Mouse (Mus musculus) cerebellum, postnatal 4 days (tissue): Measurements from ENCODE around the gene Large2.

ENCODE experiments used
- DNase-seq, 2 experiments: peaks; one replicate each; pipeline ENCODE4 v3.0.0; 2022; ENCODE audit warnings: low spot score in 2 of 2, mixed read lengths in 1 of 2

Gene Large2

GRCm38 (mm10) chr2:92390206-92390930 lies 15.7 kb upstream of the Large2 start:
- DNase-seq, result no peak

DNA sequence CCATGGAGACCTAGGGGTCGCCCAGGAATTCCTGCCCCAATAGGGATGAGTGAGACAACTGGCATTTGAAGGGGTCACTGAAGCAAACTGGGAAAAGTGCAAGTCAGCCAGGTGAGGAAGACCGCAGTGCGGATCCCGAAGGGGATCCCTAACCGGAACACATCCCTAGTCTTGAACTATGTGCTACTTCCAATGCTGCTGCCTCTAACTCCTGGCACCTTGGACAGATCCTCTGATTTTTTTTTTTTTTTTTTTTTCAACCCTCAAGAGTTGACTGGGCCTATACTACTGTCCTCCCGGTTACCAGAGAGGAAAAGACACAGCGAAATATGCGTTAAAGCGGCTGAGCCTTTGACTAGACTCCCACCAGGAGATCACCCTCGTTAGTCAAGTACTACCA lies 15.0 kb upstream of the Large2 start:
- no peak for DNase-seq

DNA sequence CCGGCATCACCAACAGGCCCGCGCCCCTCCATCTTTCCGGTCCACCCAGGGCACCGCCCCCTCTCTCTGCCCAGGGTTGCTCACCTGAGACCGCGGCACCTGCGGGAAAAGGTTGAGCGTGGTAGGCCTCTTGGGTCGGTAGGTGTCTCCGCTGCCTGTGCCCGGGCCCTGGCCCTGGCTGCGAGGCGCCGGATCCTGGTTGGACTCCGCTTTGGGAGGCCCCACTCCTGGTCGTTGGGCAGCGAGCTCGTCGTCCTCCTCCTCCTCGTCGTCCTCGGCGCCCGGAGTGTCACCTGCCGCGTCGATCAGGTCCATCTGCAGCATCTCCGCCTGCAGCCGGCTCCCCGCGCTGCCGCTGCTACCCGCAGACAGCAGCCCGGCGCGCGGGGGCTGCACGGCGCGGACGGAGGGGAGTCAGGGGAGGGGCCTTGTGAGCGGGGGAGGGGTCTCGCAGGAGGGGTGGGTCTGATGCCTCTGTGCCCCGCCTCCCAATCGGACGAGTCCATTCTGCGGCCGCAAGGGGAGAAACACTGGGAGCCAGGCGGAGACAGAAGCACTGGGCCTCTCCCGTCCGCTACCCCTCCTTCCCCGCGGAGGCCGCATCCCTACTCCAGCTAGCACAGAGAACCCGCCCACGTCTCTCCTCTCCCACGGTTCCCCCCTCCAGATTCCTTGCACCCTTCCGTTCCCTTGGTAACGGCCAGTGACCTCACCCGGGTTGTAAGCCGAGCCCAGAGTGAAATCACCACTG lies 14.4 kb upstream of the Large2 start:
- DNase-seq, result peak; percentile 75 to 87

DNA sequence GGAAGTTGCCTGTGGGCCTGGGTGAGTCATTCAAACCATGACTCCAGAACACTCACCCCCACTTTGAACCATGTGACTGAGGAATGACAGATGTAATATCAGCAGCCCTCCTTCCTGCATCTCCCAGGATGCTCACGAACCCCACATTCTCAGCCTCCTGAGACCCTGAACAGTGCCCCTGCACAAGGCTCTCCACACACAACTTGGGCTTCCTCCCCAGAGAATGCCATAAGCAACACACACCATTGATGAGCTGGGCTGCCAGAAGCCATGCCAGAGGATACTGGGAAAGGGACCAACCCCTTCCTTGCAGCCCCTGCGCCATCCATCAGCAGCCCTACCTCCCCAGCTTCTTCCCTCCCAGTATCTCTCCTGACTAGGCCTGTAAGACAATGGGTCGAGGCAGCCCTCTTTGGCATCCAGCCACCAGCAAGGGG lies 13.4 kb upstream of the Large2 start:
- no peak for DNase-seq

- no peak for DNase-seq
Measured at GRCm38 (mm10) chr2:92387646-92388045, 13.0 kb upstream of the Large2 start.

DNA sequence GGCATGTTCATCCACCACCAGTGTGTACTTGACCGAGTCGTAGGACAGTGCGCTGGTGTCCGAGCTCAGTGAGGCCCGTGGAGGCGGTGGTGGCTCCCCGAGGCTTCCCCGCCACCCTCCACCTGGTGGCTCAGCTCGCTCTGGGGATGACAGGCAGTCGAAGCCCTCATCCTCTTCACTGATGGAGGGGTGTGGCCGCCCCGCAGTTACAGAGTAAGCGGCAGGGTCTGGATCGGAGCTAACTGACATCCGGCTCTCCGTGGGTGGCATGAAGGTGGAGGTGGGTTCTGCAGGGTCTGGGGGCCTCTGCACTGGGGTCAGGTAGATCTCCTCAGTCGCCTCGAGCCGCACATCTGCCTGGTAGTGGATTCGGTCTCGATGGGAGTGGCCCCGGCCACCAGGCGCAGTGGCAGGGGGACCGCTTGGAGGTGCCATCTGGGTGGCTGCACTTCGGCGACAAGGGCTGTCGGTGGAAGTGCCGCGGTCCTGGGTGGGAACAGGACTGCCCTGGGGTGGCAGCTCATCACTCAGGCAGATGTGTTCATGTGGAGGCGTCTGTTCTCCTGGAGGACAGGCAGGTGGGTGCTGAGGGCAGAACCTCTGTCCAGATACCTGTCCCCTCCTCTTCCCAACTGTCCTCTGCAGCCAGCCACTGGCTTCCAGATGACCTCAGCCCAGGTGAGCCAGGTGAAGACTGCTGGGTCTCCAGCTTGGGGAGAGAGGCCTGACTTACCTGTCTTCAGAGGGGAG lies 12.3 kb upstream of the Large2 start:
- no peak for DNase-seq

GRCm38 (mm10) chr2:92385113-92386051 lies 10.7 kb upstream of the Large2 start:
- no peak for DNase-seq

- DNase-seq, result no peak
Measured at GRCm38 (mm10) chr2:92384101-92384500, 9.4 kb upstream of the Large2 start.

GRCm38 (mm10) chr2:92382759-92383158 lies 8.1 kb upstream of the Large2 start:
- DNase-seq, result no peak

DNA sequence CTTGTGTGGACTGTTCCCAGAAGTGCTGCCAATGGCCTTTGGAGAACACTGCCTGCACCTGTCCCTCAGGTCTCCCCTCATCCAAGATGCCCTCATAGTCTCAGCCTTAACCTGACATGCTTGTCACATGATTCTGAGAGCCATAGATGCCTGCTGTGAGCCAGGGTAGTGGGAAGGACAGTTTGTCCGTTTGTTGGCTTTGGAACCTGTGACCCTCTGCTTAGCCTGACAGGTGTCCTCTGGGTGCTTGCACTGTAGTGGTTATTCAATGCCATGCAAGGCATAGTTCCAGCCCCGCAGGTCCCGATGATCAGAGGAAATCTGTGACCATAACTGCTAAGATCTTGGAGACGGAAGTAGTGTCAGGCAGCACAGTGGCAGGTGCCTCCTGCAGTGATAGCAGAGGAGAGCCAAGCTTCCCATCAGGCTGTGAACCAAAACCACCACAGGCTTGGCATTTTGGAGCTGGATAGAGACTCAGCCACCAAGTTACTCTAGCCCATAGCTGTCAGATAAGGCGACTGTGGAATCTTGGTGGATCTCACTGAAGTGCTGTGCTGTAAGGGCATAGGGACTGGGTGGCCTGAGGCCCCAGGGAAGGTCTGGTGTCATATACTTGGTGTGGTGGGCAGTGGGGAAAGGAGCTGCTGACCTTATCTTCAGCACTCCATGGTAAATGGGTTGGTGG lies 7.4 kb upstream of the Large2 start, which contains the start of gene 1700029I15Rik:
1700029I15Rik (plus strand) TSS at position 638 of the 688 bp plus-strand sequence.
- DNase-seq, result no peak

DNA sequence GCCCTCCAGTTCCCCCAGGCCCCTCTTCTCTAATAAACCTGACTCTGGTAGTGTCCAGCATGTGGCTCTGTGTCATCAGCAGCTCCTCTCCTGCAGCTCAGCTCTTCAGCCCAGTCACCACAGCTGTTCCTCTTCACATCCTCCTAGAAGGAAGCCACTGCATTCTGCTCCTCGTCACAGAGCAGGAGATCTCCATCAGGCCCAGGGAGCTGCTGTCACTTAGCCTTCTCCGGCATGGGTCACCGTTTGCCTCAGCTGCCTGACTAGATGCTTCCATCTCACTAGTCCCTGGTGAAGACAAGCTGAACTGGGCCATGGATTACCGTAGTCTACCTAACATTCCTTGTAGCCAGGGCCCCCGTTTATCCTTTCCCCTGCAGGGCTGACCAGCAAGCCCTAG lies 6.5 kb upstream of the Large2 start:
- no peak for DNase-seq

GRCm38 (mm10) chr2:92380495-92381050 lies 5.9 kb upstream of the Large2 start:
- no peak for DNase-seq

DNA sequence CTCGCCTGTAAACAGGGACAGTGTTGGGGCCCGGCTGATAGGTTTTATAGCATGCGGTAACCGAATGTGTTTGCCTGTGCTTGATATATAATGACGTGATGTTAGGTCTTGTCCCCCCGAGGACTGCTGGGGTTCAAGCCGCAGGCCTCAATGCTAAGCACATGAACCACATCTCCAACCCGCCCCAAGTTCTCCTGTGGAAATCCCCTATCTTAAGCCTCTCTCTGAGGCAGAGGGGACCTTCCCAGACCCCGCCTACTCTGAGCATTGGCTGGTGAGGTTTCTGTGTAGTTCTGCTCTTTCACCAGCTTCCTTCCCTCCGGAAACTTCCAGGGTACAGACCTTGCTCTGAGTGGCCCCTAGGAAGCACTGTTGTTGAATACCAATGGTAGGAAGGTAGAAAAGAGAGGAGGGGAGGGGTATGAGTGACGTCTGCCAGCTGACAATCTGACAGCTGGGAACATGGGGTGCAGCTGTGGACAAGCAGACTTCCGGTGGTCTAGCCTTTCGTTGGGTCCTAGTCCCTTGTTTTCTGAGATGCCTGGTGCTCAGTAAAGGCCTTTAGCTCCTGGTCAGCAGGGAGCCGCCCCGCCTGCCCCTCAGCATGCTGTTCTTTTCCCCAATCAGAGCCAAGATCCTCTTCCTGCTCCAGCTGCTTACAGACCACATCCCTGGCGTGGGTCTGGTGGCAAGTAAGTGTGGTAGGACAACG lies 5.3 kb upstream of the Large2 start:
- no peak for DNase-seq

DNA sequence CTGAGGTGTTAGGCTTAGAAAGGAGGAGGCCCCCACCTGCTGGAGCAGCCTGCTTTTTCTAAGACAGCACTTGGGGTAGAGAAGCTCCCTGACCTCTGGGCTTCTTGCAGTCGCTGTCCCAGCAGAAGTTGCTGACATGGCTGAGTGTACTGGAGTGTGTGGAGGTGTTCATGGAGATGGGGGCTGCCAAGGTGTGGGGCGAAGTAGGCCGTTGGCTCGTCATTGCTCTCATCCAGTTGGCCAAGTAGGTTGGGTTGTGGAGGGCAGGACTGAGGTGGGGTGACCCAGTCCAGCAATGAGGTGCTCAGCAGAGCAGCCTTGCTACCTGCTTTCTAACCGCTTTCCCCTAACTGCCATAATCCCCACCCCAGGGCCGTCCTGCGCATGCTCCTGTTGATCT lies 2.7 kb upstream of the Large2 start:
- no peak for DNase-seq

DNA sequence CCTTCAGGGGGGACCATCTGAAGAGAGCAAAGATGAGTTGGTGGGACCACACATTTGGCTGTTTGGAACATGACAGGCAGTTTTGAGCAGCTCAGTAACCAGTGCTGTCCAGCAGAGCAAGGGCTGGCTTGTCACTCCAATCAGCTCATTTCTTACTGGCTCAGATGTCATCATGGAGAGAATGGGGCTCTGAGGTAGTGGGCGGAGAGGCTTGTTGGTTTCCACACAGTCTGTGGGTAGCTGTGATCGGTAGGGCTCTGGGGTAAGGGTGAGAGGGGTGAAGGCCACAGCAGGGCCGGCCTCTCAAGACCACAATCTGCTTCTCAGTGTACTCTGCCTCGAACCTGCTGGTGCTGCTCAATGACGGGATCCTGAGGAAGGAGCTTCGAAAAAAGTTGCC lies 1.6 kb upstream of the Large2 start:
- no peak for DNase-seq

- DNase-seq, result no peak
Measured at GRCm38 (mm10) chr2:92375788-92376187, 1.1 kb upstream of the Large2 start.

DNA sequence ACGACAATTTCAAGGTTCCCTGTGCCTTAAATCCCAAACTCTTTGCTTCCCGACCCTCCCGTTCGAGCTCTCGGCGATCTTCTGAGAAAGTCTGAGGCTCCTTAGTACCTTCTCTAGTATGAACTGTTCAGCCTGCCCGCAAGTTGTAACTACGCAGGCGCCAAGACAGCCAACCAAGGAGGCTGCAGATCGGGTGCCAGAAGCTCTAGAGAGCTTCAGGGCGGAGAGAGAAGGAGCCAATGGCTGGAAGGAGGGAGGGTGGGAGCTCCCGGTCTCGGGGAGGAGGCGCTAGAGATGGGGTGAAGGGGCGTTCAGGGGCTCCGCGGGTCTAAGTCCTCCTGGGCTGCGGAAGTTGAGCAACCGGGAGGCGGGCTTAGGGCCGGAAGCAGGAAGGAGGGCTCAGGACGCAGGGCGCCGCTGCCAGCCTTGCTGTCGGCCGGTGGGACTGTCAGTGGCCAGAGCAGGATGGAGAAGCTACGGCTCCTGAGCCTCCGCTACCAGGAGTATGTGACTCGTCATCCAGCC lies 492 bp upstream of the Large2 start:
- DNase-seq, result peak; percentile 75 to 87

- DNase-seq, result no peak
Measured at GRCm38 (mm10) chr2:92373437-92373813, 1.2 kb downstream of the Large2 start.

GRCm38 (mm10) chr2:92372767-92373436 lies 1.8 kb downstream of the Large2 start:
- DNase-seq, result no peak
